Mouse (Mus musculus): ENCODE measurements around the gene Epyc.

Epyc gene

GRCm38 (mm10) chr10:97643768-97644167 lies at the start of gene Epyc:
Epyc (plus strand) TSS chr10:97644068.
- Histone ChIP-seq H3K36me3 (ENCODE audit: control insufficient read depth, insufficient read depth, low read length, poor library complexity, severe bottlenecking) (no peaks in the 10 kb centered on the region), H3K27me3 (ENCODE audit: control insufficient read depth, insufficient read depth, low read length, poor library complexity, severe bottlenecking) (no peaks in the 10 kb centered on the region)
- no peak for DNase-seq (ENCODE audit: low read depth, low spot score)

GRCm38 (mm10) chr10:97595680-97596079 lies 48.2 kb upstream of the Epyc start:
- Histone ChIP-seq H3K36me3 (ENCODE audit: control insufficient read depth, insufficient read depth, low read length, poor library complexity, severe bottlenecking) (no peaks in the 10 kb centered on the region), H3K27me3 (ENCODE audit: control insufficient read depth, insufficient read depth, low read length, poor library complexity, severe bottlenecking) (no peaks in the 10 kb centered on the region)
- DNase-seq (ENCODE audit: low read depth, low spot score) = no peak

- no peak for DNase-seq (ENCODE audit: low read depth, low spot score)
- no peaks in the 10 kb centered on the region for H3K27me3 ChIP-seq (ENCODE audit: control insufficient read depth, insufficient read depth, low read length, poor library complexity, severe bottlenecking)
- no peaks in the 10 kb centered on the region for H3K36me3 ChIP-seq (ENCODE audit: control insufficient read depth, insufficient read depth, low read length, poor library complexity, severe bottlenecking)
Observed at GRCm38 (mm10) chr10:97601744-97602143, 42.1 kb upstream of the Epyc start.

- H3K36me3 ChIP-seq (ENCODE audit: control insufficient read depth, insufficient read depth, low read length, poor library complexity, severe bottlenecking) = no peaks in the 10 kb centered on the region
- H3K27me3 ChIP-seq (ENCODE audit: control insufficient read depth, insufficient read depth, low read length, poor library complexity, severe bottlenecking) = no peaks in the 10 kb centered on the region
- no peak for DNase-seq (ENCODE audit: low read depth, low spot score)
Observed at GRCm38 (mm10) chr10:97603256-97603655, 40.6 kb upstream of the Epyc start.

- Histone ChIP-seq H3K27me3 (ENCODE audit: control insufficient read depth, insufficient read depth, low read length, poor library complexity, severe bottlenecking) (no peaks in the 10 kb centered on the region), H3K36me3 (ENCODE audit: control insufficient read depth, insufficient read depth, low read length, poor library complexity, severe bottlenecking) (no peaks in the 10 kb centered on the region)
- no peak for DNase-seq (ENCODE audit: low read depth, low spot score)
Observed at GRCm38 (mm10) chr10:97606579-97606978, 37.3 kb upstream of the Epyc start, which contains the start of gene Kera. Kera (plus strand) TSS chr10:97606879.

GRCm38 (mm10) chr10:97622328-97622727 lies 21.5 kb upstream of the Epyc start:
- no peaks in the 10 kb centered on the region for H3K27me3 ChIP-seq (ENCODE audit: control insufficient read depth, insufficient read depth, low read length, poor library complexity, severe bottlenecking)
- no peaks in the 10 kb centered on the region for H3K36me3 ChIP-seq (ENCODE audit: control insufficient read depth, insufficient read depth, low read length, poor library complexity, severe bottlenecking)
- no peak for DNase-seq (ENCODE audit: low read depth, low spot score)

- Histone ChIP-seq H3K27me3 (ENCODE audit: control insufficient read depth, insufficient read depth, low read length, poor library complexity, severe bottlenecking) (no peaks in the 10 kb centered on the region), H3K36me3 (ENCODE audit: control insufficient read depth, insufficient read depth, low read length, poor library complexity, severe bottlenecking) (no peaks in the 10 kb centered on the region)
- DNase-seq (ENCODE audit: low read depth, low spot score) = no peak
Observed at GRCm38 (mm10) chr10:97624381-97624780, 19.5 kb upstream of the Epyc start.

- H3K36me3 ChIP-seq (ENCODE audit: control insufficient read depth, insufficient read depth, low read length, poor library complexity, severe bottlenecking) = no peaks in the 10 kb centered on the region
- no peak for DNase-seq (ENCODE audit: low read depth, low spot score)
- no peaks in the 10 kb centered on the region for H3K27me3 ChIP-seq (ENCODE audit: control insufficient read depth, insufficient read depth, low read length, poor library complexity, severe bottlenecking)
Observed at GRCm38 (mm10) chr10:97625116-97625515, 18.8 kb upstream of the Epyc start.

GRCm38 (mm10) chr10:97626543-97626942 lies 17.3 kb upstream of the Epyc start:
- DNase-seq (ENCODE audit: low read depth, low spot score) = no peak
- H3K27me3 ChIP-seq (ENCODE audit: control insufficient read depth, insufficient read depth, low read length, poor library complexity, severe bottlenecking) = no peaks in the 10 kb centered on the region
- H3K36me3 ChIP-seq (ENCODE audit: control insufficient read depth, insufficient read depth, low read length, poor library complexity, severe bottlenecking) = no peaks in the 10 kb centered on the region

- no peaks in the 10 kb centered on the region for H3K27me3 ChIP-seq (ENCODE audit: control insufficient read depth, insufficient read depth, low read length, poor library complexity, severe bottlenecking)
- peak; percentile 1 for DNase-seq (ENCODE audit: low read depth, low spot score)
- H3K36me3 ChIP-seq (ENCODE audit: control insufficient read depth, insufficient read depth, low read length, poor library complexity, severe bottlenecking) = no peaks in the 10 kb centered on the region
Observed at GRCm38 (mm10) chr10:97631061-97631460, 12.8 kb upstream of the Epyc start.

- H3K27me3 ChIP-seq (ENCODE audit: control insufficient read depth, insufficient read depth, low read length, poor library complexity, severe bottlenecking) = no peaks in the 10 kb centered on the region
- DNase-seq (ENCODE audit: low read depth, low spot score) = no peak
Observed at GRCm38 (mm10) chr10:97641926-97642325, 1.9 kb upstream of the Epyc start.

GRCm38 (mm10) chr10:97650334-97650733 lies 6.5 kb downstream of the Epyc start:
- Histone ChIP-seq H3K36me3 (ENCODE audit: control insufficient read depth, insufficient read depth, low read length, poor library complexity, severe bottlenecking) (no peaks in the 10 kb centered on the region), H3K27me3 (ENCODE audit: control insufficient read depth, insufficient read depth, low read length, poor library complexity, severe bottlenecking) (no peaks in the 10 kb centered on the region)
- DNase-seq (ENCODE audit: low read depth, low spot score) = no peak

More at GRCm38 (mm10) chr10:97641926-97642325, 1.9 kb upstream of the Epyc start:
- H3K36me3 ChIP-seq (ENCODE audit: control insufficient read depth, insufficient read depth, low read length, poor library complexity, severe bottlenecking) = no peaks in the 10 kb centered on the region

GRCm38 (mm10) chr10:97659489-97659888 lies 15.6 kb downstream of the Epyc start:
- DNase-seq (ENCODE audit: low read depth, low spot score) = no peak
- Histone ChIP-seq H3K36me3 (ENCODE audit: control insufficient read depth, insufficient read depth, low read length, poor library complexity, severe bottlenecking) (no peaks in the 10 kb centered on the region), H3K27me3 (ENCODE audit: control insufficient read depth, insufficient read depth, low read length, poor library complexity, severe bottlenecking) (no peaks in the 10 kb centered on the region)

- H3K27me3 ChIP-seq (ENCODE audit: control insufficient read depth, insufficient read depth, low read length, poor library complexity, severe bottlenecking) = no peaks in the 10 kb centered on the region
- DNase-seq (ENCODE audit: low read depth, low spot score) = no peak
- H3K36me3 ChIP-seq (ENCODE audit: control insufficient read depth, insufficient read depth, low read length, poor library complexity, severe bottlenecking) = no peaks in the 10 kb centered on the region
Observed at GRCm38 (mm10) chr10:97668656-97669055, 24.8 kb downstream of the Epyc start.

GRCm38 (mm10) chr10:97670202-97670601 lies 26.3 kb downstream of the Epyc start:
- Histone ChIP-seq H3K36me3 (ENCODE audit: control insufficient read depth, insufficient read depth, low read length, poor library complexity, severe bottlenecking) (no peaks in the 10 kb centered on the region), H3K27me3 (ENCODE audit: control insufficient read depth, insufficient read depth, low read length, poor library complexity, severe bottlenecking) (no peaks in the 10 kb centered on the region)
- no peak for DNase-seq (ENCODE audit: low read depth, low spot score)

- Histone ChIP-seq H3K27me3 (ENCODE audit: control insufficient read depth, insufficient read depth, low read length, poor library complexity, severe bottlenecking) (no peaks in the 10 kb centered on the region), H3K36me3 (ENCODE audit: control insufficient read depth, insufficient read depth, low read length, poor library complexity, severe bottlenecking) (no peaks in the 10 kb centered on the region)
- DNase-seq (ENCODE audit: low read depth, low spot score) = no peak
Observed at GRCm38 (mm10) chr10:97673239-97673638, 29.4 kb downstream of the Epyc start.
